Mouse (Mus musculus) heart, adult 2 months (tissue): ENCODE results near the gene Plekhh3. TPM values are rescaled to one million over a fixed set of nuclear protein-coding genes. Genes with fewer than 3 reads are reported as not detected.
A peak's percentile ranks its signal among the peaks of the same experiment; 100 is the strongest.
"Not testable (repeated sequence)": the region's sequence is repeated elsewhere in the genome, so short reads cannot be mapped to it uniquely, and the experiment has no call there.

Source experiments
- DNase-seq, 2 experiments: peaks; one replicate each; pipeline ENCODE4 v3.0.0; 2021
- H3K27ac ChIP-seq: fragments of 200-600 bp; 2 replicates; pipeline ENCODE4 v1.8.1; 2022
- H3K27me3 ChIP-seq: fragments of 200-500 bp; 2 replicates; pipeline ENCODE4 v1.6.1; 2012; ENCODE audit warnings: mild to moderate bottlenecking, low read length, inconsistent platforms, mixed read lengths; ENCODE audit not compliant: control insufficient read depth, insufficient read depth
- H3K36me3 ChIP-seq: fragments of 200-500 bp; 2 replicates; pipeline ENCODE4 v1.6.1; 2012; ENCODE audit warnings: low read length, inconsistent platforms; ENCODE audit not compliant: control insufficient read depth, insufficient read depth
- H3K4me1 ChIP-seq: fragments of 200-500 bp; 2 replicates; pipeline ENCODE4 v1.6.1; 2011; ENCODE audit warnings: low read length; ENCODE audit not compliant: control insufficient read depth, insufficient read depth
- H3K4me3 ChIP-seq: fragments of 200-600 bp; 2 replicates; pipeline ENCODE4 v1.8.1; 2022
- H3K79me2 ChIP-seq: fragments of 200-500 bp; replicated peaks from 2 replicates; pipeline ENCODE4 v1.6.1; 2012; ENCODE audit warnings: mild to moderate bottlenecking, inconsistent platforms, low read length, moderate library complexity, mixed read lengths; ENCODE audit not compliant: control insufficient read depth, insufficient read depth
- H3K9ac ChIP-seq: fragments of 200-500 bp; 2 replicates; pipeline ENCODE4 v1.6.1; 2012; ENCODE audit warnings: low read depth, mild to moderate bottlenecking, control low read depth, inconsistent platforms, low read length, mixed read lengths
- CTCF ChIP-seq: fragments of 200-600 bp; IDR thresholded peaks from 2 replicates; pipeline ENCODE4 v1.8.1; 2022; ENCODE audit warnings: antibody characterized with exemption, mild to moderate bottlenecking, moderate library complexity
- EP300 ChIP-seq: fragments of 200-500 bp; IDR thresholded peaks from 2 replicates; pipeline ENCODE4 v1.6.1; 2011; ENCODE audit warnings: low read depth, low read length, control low read depth; ENCODE audit not compliant: insufficient read depth
- POLR2A ChIP-seq: fragments of 200-500 bp; IDR thresholded peaks from 2 replicates; pipeline ENCODE4 v1.6.1; 2011; ENCODE audit warnings: mild to moderate bottlenecking, low read depth, low read length, control low read depth; ENCODE audit not compliant: insufficient read depth
- WGBS: fragments of 180-500 bp; shearing (Covaris S2); methylation state at CpG from one replicate; pipeline ENCODE4 v1.1.7; 2018; 5-methylcytosine and 5-hydroxymethylcytosine counted together
- intact Hi-C: fragments of 180-260 bp; cut with DNase I; formaldehyde crosslinking; loops from one replicate; pipeline ENCODE4 v1.15.1; 2025
- polyA plus RNA-seq: library from polyadenylated mRNA; depleted of rRNA; stranded (reverse); fragments of >200 nt; gene quantifications from 2 replicates; pipeline ENCODE4 v1.2.3, GENCODE M21; 2012
- total RNA-seq, 2 experiments: library from RNA; stranded (reverse); gene quantifications; 2 replicates each; pipeline ENCODE4 v1.2.3; 2021

The Plekhh3 gene
- total and polyA plus RNA-seq, 3 experiments: 14.3 to 28.1 (median 26.7) TPM

- H3K36me3 ChIP-seq: peaks cover 10% of the 10 kb centered on the region
- H3K9ac ChIP-seq: no peak overlapping the region
- 78% methylated on average over 49 of the region's 49 CpGs for WGBS
- H3K4me1 ChIP-seq: peaks cover 11% of the 10 kb centered on the region
- TF ChIP-seq CTCF (no peak), EP300 (no peak), POLR2A (no peak)
- DNase-seq: peak in 1 of 2 experiments; percentile 18
- intact Hi-C loops: no loop called here
- no peak overlapping the region for H3K4me3 ChIP-seq
- peak overlapping the region; percentile 79 for H3K27ac ChIP-seq
- H3K79me2 ChIP-seq: no peaks in the 10 kb centered on the region
- H3K27me3 ChIP-seq: no peaks in the 10 kb centered on the region
These were observed 7.4 kb downstream of the Plekhh3 start for GRCm38 (mm10) chr11:101163476-101164350.

GRCm38 (mm10) chr11:101162772-101163171, 8.4 kb downstream of the Plekhh3 start:
- no peak overlapping the region for H3K4me3 ChIP-seq
- TF ChIP-seq EP300 (0 out of 2 replicates have a peak, but pooled peaks have one; percentile 49), POLR2A (peak; percentile 6; the same call in 1 of the 2 replicates), CTCF (no peak)
- no peak overlapping the region for H3K9ac ChIP-seq
- peak overlapping the region; percentile 79 for H3K27ac ChIP-seq
- intact Hi-C loops: no loop called here
- H3K4me1 ChIP-seq: peaks cover 9% of the 10 kb centered on the region
- H3K27me3 ChIP-seq: no peaks in the 10 kb centered on the region
- peaks cover 10% of the 10 kb centered on the region for H3K36me3 ChIP-seq
- H3K79me2 ChIP-seq: no peaks in the 10 kb centered on the region
- DNase-seq: peak; percentile 78 to 89
- WGBS: 36% methylated on average over 5 of the region's 5 CpGs

- H3K27ac ChIP-seq: peak overlapping the region; percentile 79
- DNase-seq: no peak
- H3K36me3 ChIP-seq: peaks cover 10% of the 10 kb centered on the region
- no peaks in the 10 kb centered on the region for H3K27me3 ChIP-seq
- intact Hi-C loops: no loop called here
- peaks cover 9% of the 10 kb centered on the region for H3K4me1 ChIP-seq
- TF ChIP-seq POLR2A (no peak), EP300 (no peak), CTCF (no peak)
- H3K79me2 ChIP-seq: no peaks in the 10 kb centered on the region
- no peak overlapping the region for H3K4me3 ChIP-seq
- no peak overlapping the region for H3K9ac ChIP-seq
- WGBS: 53% methylated on average over 5 of the region's 5 CpGs
These were observed 8.8 kb downstream of the Plekhh3 start for GRCm38 (mm10) chr11:101162301-101162700.

GRCm38 (mm10) chr11:101161551-101161950, 9.6 kb downstream of the Plekhh3 start:
- DNase-seq: peak in 1 of 2 experiments; percentile 3
- intact Hi-C loops: no loop called here
- Histone ChIP-seq H3K79me2 (no peaks in the 10 kb centered on the region), H3K4me1 (peaks cover 9% of the 10 kb centered on the region), H3K27me3 (no peaks in the 10 kb centered on the region), H3K4me3 (no peak overlapping the region), H3K27ac (no peak overlapping the region), H3K9ac (no peak overlapping the region), H3K36me3 (peaks cover 10% of the 10 kb centered on the region)
- 95% methylated on average over 15 of the region's 15 CpGs for WGBS
- TF ChIP-seq EP300: no peak
- TF ChIP-seq POLR2A: no peak
- no peak for TF ChIP-seq CTCF

- H3K27ac ChIP-seq, intact Hi-C loops, H3K9ac ChIP-seq, H3K4me3 ChIP-seq, H3K36me3 ChIP-seq, H3K79me2 ChIP-seq, H3K27me3 ChIP-seq: not testable (repeated sequence)
- peaks cover 10% of the 10 kb centered on the region for H3K4me1 ChIP-seq
- DNase-seq: peak in 1 of 2 experiments; percentile 5
- WGBS: 74% methylated on average over 8 of the region's 8 CpGs
These were observed 10.1 kb downstream of the Plekhh3 start for GRCm38 (mm10) chr11:101160981-101161505.

GRCm38 (mm10) chr11:101160151-101160550, 11.0 kb downstream of the Plekhh3 start:
- H3K4me3 ChIP-seq, intact Hi-C loops, H3K27ac ChIP-seq, H3K9ac ChIP-seq, H3K36me3 ChIP-seq, DNase-seq, H3K79me2 ChIP-seq, H3K27me3 ChIP-seq: not testable (repeated sequence)
- 66% methylated on average over 10 of the region's 10 CpGs for WGBS
- H3K4me1 ChIP-seq: peaks cover 10% of the 10 kb centered on the region
